Mouse (Mus musculus) embryonic facial prominence, embryonic 12.5 days (tissue): ENCODE measurements around the gene Ptger1. TPM values are rescaled to one million over a fixed set of nuclear protein-coding genes. Genes with fewer than 3 reads are reported as not detected.

Experiments
- ATAC-seq: fragments of 200-750 bp; cut with Nextera tagmentation; 2 replicates; pipeline ENCODE4 v1.8.0; 2017; ENCODE audit not compliant: insufficient number of reproducible peaks, insufficient read depth, low FRiP score, low TSS enrichment
- H3K27ac ChIP-seq: fragments of 300-500 bp; sonication (generic); 2 replicates; pipeline ENCODE4 v1.5.1; 2016; ENCODE audit warnings: mild to moderate bottlenecking
- H3K27me3 ChIP-seq: fragments of 300-500 bp; sonication (generic); 2 replicates; pipeline ENCODE4 v1.6.1; 2016; ENCODE audit warnings: mild to moderate bottlenecking, moderate library complexity
- H3K36me3 ChIP-seq: fragments of 300-500 bp; sonication (generic); 2 replicates; pipeline ENCODE4 v1.6.1; 2016; ENCODE audit warnings: mild to moderate bottlenecking
- H3K4me1 ChIP-seq: fragments of 300-500 bp; sonication (generic); 2 replicates; pipeline ENCODE4 v1.6.1; 2016
- H3K4me2 ChIP-seq: fragments of 300-500 bp; sonication (generic); replicated peaks from 2 replicates; pipeline ENCODE4 v1.6.1; 2016; ENCODE audit warnings: mild to moderate bottlenecking, moderate library complexity
- H3K4me3 ChIP-seq: fragments of 300-500 bp; sonication (generic); 2 replicates; pipeline ENCODE4 v1.5.1; 2016; ENCODE audit warnings: mild to moderate bottlenecking
- H3K9ac ChIP-seq: fragments of 300-500 bp; sonication (generic); 2 replicates; pipeline ENCODE4 v1.6.1; 2016; ENCODE audit warnings: mild to moderate bottlenecking, moderate library complexity
- H3K9me3 ChIP-seq: fragments of 300-500 bp; sonication (generic); 2 replicates; pipeline ENCODE4 v1.6.1; 2016; ENCODE audit warnings: mild to moderate bottlenecking, moderate library complexity
- WGBS: fragments of 180-500 bp; shearing (Covaris S2); methylation state at CpG from one replicate; pipeline ENCODE4 v1.1.7; 2016; 5-methylcytosine and 5-hydroxymethylcytosine counted together
- polyA plus RNA-seq: library from polyadenylated mRNA; unstranded; fragments of >200 nt; fragmentation: Nextera tagmentation; extraction: Ambion mirVana; gene quantifications from 2 replicates; pipeline ENCODE4 v1.2.1, GENCODE M21; 2016

Ptger1 gene
- polyA plus RNA-seq, result 0.87 and 1.1 TPM in 2 replicates

DNA sequence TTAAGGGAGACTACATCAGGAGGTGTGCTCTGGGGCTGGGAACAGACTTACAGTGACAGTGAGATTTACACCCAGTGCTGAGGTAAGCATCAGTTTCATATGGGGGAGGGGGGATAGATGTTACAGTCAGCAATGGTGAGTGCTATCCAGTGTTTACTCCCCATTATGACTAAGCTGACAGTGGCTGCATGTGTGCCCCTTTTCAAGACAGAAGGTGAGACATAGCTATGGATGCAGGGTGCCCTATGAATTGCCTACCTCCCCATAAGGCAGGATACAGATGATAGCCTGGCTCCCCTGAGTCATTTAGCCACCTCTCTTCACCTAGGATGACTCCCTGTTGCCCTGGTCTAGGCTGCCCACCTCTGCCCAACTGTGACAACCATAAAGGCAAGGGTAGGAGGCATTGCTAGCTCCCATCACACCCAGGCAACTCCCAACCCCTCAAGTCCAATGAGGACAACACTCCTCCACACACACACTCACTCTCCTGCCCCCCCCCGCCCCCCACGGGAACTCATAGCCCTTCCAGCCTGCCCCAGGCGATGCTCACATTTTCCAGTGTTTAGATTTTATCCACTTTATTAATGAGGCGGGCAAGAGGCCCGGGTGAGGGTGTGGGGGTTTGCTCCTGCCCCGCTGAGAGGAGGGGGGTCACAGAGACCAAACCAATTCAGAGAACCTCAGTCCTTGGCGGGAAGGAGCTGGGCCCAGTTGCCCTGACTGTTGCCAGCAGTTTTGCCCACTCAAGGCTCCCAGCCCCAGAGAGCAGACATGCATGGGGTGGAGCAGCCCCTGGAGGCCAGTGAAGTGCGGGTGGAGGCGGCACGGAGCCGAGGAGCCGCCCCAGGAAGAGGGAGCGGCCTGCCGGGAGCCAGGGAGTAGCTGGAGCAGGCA lies at the start of gene Ptger1:
TSS of gene Ptger1 (plus strand) at position 710 of the 897 bp plus-strand sequence.
- Histone ChIP-seq H3K27ac (peak within 1 kb of the TSS; percentile 83), H3K27me3 (peaks cover 11% of the 10 kb centered on the region), H3K9ac (peak within 1 kb of the TSS; percentile 28; the same call in 1 of the 2 replicates), H3K36me3 (peaks cover 29% of the 10 kb centered on the region), H3K9me3 (no peaks in the 10 kb centered on the region), H3K4me1 (peaks cover 55% of the 10 kb centered on the region), H3K4me3 (no peak within 1 kb of the TSS), H3K4me2 (peak within 1 kb of the TSS; percentile 11; the same call in 1 of the 2 replicates)
- 30% methylated on average over 14 of the region's 14 CpGs for WGBS
- ATAC-seq, result no peak

DNA sequence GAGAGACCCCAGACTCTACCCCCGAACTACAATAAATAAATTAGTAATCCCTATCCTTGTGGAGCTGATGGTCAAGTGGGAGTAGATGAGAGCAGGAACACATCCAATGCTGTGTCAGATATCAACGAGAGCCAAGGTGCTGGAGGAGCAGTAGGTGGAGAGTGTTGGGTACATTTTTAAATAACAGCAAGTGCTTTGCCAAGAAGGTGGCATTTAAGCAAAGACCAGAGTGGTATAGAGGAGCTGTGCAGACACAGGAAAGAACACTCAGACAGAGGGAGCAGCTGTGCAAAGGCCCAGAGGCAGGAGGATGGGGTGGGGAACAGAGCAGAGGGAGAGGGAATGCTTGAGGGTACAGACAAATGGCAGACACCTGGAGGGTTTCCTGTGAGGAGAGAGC lies 49.4 kb upstream of the Ptger1 start:
- no peak for ATAC-seq
- WGBS, result 91% methylated on average over 2 of the region's 2 CpGs
- H3K27ac ChIP-seq, result no peak overlapping the region
- H3K4me3 ChIP-seq, result no peak overlapping the region
- no peaks in the 10 kb centered on the region for H3K27me3 ChIP-seq
- H3K4me1 ChIP-seq, result no peaks in the 10 kb centered on the region
- no peak overlapping the region for H3K9ac ChIP-seq
- H3K36me3 ChIP-seq, result peaks cover 18% of the 10 kb centered on the region
- H3K4me2 ChIP-seq, result no peak overlapping the region
- no peaks in the 10 kb centered on the region for H3K9me3 ChIP-seq

DNA sequence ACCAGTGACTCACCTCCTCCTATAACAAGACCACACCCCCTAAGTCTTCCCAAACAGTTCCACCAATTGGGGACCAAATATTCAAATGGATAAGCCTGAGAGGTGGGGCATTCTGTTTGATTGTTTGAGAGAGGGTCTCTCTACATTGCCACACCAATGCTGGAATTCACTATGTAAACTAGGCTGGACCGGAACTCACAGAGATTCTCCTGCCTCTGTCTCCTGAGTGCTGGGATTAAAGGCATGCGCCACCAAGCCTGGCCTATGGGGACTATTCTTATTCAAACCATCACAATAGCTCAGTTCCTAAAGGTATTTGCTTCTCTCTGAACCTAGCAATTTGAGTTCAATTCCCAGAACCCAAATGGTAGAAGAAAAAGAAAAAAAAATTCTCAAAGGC lies 47.9 kb upstream of the Ptger1 start:
- no peaks in the 10 kb centered on the region for H3K4me1 ChIP-seq
- 93% methylated on average over 2 of the region's 2 CpGs for whole genome bisulfite sequencing
- no peak overlapping the region for H3K4me3 ChIP-seq
- H3K9ac ChIP-seq, result no peak overlapping the region
- H3K27ac ChIP-seq, result no peak overlapping the region
- H3K4me2 ChIP-seq, result no peak overlapping the region
- peaks cover 6% of the 10 kb centered on the region for H3K36me3 ChIP-seq
- H3K27me3 ChIP-seq, result no peaks in the 10 kb centered on the region
- no peak for ATAC-seq
- H3K9me3 ChIP-seq, result no peaks in the 10 kb centered on the region

DNA sequence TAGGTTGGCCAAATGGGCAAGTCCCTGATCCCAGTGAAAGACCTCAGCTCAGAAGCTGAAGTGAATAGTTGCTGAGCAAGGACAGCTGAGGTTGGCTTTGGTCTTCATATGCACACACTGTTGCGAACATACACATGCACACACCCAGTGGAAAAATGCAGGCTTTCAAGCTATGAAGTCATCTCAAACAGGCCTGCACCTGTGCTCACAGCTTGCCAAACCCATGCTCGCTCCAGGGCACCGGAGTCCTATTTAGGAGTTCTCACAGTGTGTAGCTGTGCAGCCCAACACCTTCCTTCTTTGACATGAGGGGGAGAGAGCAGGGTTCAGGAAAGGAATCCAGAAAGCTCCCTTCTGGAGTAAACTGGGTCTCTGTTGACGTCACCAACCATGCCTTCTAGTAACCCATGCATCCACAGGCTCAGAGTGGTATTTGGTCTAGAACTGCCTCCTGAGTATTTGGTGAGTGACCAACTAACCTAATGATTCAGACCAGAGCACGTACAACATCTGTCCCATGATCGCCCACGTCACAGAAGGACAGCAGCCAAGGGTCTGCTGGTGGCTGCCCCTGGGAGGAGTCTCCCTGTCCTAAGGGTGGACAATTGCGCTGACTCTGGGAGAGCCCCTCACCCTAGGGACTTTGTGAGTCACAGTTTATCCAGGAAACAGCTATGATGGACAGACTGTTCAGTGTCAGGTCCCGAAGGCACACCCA lies 46.8 kb upstream of the Ptger1 start:
- Histone ChIP-seq H3K27ac (no peak overlapping the region), H3K4me3 (no peak overlapping the region), H3K36me3 (no peaks in the 10 kb centered on the region), H3K9ac (no peak overlapping the region), H3K4me1 (no peaks in the 10 kb centered on the region), H3K27me3 (no peaks in the 10 kb centered on the region), H3K4me2 (no peak overlapping the region), H3K9me3 (no peaks in the 10 kb centered on the region)
- ATAC-seq, result no peak
- WGBS, result 85% methylated on average over 9 of the region's 9 CpGs

DNA sequence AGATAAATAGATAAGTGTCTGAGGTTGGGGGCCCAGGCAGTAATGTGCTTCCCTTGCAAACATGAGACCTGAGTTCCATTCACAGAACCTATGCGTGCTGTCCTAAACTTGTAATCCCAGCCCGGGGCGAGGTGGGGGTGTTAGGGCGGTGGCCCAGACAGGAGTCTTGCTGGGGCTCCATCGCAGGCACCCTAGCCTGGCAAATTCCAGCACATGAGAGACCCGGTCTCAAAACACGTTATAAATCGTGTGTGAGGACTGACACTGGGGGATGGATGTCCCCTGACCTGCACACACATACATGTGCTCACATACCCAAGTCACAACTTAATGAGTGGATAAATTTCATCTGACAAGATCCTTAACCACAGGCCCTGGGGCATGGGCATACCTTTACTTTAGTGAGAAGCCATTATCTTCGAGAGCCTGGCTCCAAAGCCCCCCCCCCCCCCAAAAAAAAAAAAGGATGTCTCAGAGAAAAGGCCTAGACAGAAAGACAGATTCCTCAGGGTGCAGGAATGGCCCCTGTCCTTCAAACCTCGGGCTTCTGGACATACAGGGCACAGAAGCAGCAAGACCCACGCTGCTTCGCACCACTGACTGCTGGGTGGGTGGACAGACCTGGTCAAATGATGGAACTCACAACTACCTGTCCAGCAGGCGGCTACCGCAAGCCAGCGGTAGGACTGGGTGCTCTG lies 44.6 kb upstream of the Ptger1 start:
- H3K4me1 ChIP-seq, result no peaks in the 10 kb centered on the region
- no peaks in the 10 kb centered on the region for H3K36me3 ChIP-seq
- no peak overlapping the region for H3K27ac ChIP-seq
- no peaks in the 10 kb centered on the region for H3K9me3 ChIP-seq
- no peaks in the 10 kb centered on the region for H3K27me3 ChIP-seq
- no peak; the same call in 1 of the 2 replicates for ATAC-seq
- H3K4me2 ChIP-seq, result peak overlapping the region; percentile 74
- peak overlapping the region; percentile 48; the same call in 1 of the 2 replicates for H3K9ac ChIP-seq
- H3K4me3 ChIP-seq, result peak overlapping the region; percentile 35
- WGBS, result 55% methylated on average over 15 of the region's 15 CpGs

DNA sequence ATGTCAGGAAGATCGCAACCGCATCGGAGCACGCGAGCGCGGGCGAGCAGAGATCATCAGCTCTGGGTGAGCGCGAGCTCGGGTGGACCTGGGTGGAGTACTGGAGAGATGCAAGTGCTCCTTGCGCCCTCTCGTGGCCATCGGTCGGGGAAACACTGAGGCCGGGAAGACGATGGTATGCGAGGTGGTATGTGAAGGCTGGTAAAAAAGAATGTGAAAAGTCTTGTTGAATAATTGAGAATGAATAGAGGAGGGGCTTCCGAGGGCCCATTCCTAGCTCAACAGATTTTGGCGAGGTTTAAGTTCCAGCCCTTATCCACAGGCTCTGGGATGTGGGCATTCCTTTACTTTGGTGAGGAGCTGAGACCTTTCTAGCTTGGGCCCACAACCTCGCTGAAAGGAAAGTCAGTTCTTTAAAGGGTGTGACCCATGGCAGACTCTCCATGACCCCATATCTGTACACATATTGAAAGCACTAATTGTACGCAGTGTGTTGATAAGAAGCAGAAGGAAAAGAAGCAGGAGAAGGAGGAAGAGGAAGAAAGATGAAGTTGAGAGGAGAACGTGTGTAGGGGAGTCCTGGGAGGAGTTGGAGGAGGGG lies 44.0 kb upstream of the Ptger1 start:
- 10% methylated on average over 23 of the region's 23 CpGs for WGBS
- peak overlapping the region; percentile 74 for H3K4me2 ChIP-seq
- peak; percentile 88 for ATAC-seq

DNA sequence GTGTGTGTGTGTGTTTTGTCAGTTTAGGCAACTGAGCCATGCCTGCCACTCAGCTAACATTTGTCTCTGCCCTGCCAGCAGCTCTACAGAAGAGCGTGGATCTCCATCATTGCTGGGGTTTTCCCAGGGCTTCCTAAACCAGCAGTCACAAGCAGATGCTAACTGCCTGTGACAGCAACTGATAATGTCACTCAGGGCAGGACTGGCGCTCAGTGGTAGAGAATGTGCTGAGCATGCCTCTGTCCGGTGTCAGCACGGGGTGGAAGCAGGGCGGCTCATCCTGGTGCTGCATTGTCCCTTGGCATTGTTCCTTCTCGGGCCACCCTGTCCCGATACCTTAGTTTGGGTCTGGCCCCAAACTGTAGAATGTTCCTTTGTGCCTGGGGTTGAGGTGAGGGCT lies 42.9 kb upstream of the Ptger1 start:
- Histone ChIP-seq H3K4me1 (no peaks in the 10 kb centered on the region), H3K9me3 (no peaks in the 10 kb centered on the region), H3K36me3 (no peaks in the 10 kb centered on the region), H3K4me2 (no peak overlapping the region), H3K4me3 (no peak overlapping the region), H3K27ac (no peak overlapping the region), H3K27me3 (no peaks in the 10 kb centered on the region), H3K9ac (no peak overlapping the region)
- ATAC-seq, result no peak
- 92% methylated on average over 7 of the region's 7 CpGs for WGBS

More for the DNA sequence above, 44.0 kb upstream of the Ptger1 start:
- H3K27ac ChIP-seq, result no peak overlapping the region
- H3K9ac ChIP-seq, result peak overlapping the region; percentile 48; the same call in 1 of the 2 replicates
- no peaks in the 10 kb centered on the region for H3K36me3 ChIP-seq
- no peaks in the 10 kb centered on the region for H3K27me3 ChIP-seq
- H3K9me3 ChIP-seq, result no peaks in the 10 kb centered on the region
- H3K4me3 ChIP-seq, result peak overlapping the region; percentile 35
- H3K4me1 ChIP-seq, result no peaks in the 10 kb centered on the region

DNA sequence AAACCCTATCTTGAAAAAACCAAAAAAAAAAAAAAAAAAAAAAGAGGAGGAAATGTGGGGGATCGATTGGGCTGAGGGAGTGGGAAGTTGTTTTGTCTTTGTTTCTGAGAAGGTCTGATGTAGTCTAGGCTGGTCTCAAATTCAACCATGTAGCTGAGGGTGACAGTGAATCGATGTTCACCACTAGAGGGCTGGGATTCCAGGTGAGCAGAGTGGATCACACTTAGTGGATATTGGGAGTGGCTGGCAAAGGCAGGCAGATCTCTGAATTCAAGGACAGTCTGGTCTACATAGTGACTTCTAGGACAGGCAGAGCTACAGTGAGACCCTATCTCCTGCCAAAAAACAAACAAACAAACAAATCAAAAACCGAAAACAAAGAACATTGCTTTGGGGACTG lies 41.7 kb upstream of the Ptger1 start:
- H3K27me3 ChIP-seq, result no peaks in the 10 kb centered on the region
- H3K4me1 ChIP-seq, result no peaks in the 10 kb centered on the region
- no peak overlapping the region for H3K27ac ChIP-seq
- no peaks in the 10 kb centered on the region for H3K36me3 ChIP-seq
- WGBS, result 44% methylated on average over 3 of the region's 3 CpGs
- H3K9me3 ChIP-seq, result no peaks in the 10 kb centered on the region
- no peak overlapping the region for H3K9ac ChIP-seq
- no peak for ATAC-seq
- no peak overlapping the region for H3K4me2 ChIP-seq
- no peak overlapping the region for H3K4me3 ChIP-seq

DNA sequence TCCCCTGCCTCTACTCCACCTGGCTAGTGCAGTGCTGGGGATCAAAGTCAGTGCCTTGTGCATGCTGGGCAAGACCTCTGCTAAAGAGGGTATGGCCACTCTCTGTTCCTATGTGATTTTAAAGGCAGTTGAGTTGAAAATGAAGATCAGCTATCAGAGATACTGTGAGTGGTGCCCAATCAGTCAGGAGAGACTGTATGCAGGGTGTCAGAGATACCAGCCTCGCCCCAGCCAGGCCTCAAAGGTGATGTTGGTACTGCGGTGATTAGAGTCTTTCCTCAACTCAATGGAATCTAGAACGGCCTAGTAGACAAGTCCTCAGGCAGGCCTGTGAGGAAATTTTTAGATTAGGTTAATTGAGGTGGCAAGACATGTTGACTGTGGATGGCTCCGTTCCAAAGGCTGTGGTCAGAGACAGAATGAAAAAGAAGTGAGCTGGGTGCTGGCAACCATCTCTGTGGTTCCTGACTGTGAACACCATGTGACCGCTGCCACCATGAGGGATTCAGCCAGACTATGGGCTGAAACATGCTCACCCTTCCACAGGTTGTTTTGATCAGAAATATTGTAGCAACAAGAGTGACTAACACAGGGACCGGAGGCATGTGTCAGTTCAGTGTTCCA lies 40.7 kb upstream of the Ptger1 start:
- Histone ChIP-seq H3K9ac (no peak overlapping the region), H3K4me2 (no peak overlapping the region), H3K27ac (no peak overlapping the region), H3K36me3 (no peaks in the 10 kb centered on the region), H3K4me1 (no peaks in the 10 kb centered on the region), H3K9me3 (no peaks in the 10 kb centered on the region), H3K27me3 (no peaks in the 10 kb centered on the region), H3K4me3 (no peak overlapping the region)
- ATAC-seq, result no peak
- WGBS, result 85% methylated on average over 6 of the region's 6 CpGs

DNA sequence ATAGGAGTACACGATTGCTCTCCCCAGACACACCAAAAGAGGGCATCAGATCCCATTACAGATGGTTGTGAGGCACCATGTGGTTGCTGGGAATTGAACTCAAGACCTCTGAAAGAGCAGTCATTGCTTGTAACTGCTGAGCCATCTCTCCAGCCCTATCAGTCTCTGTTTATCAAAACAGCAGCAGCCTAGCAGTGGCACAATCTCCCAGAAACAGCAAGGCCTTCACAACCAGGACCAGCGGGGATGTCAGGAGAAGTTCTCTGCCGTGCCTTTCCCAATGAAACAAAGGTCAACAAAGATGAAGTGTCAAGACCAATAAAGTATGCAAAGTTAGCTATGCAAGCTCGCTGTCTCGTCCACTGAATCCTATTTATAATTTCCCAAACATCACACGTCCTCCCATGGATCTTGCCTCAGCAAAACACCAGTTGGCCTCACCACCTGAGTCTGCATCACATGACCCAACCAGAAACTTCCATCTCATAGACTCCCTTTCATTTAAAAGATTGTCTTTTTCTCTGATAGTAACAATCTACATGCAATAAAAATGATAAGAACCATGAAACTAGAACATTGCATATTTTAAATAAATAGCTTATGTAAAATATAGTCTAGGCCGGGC lies 34.3 kb upstream of the Ptger1 start:
- no peak for ATAC-seq
- no peaks in the 10 kb centered on the region for H3K27me3 ChIP-seq
- H3K36me3 ChIP-seq, result no peaks in the 10 kb centered on the region
- H3K4me2 ChIP-seq, result no peak overlapping the region
- WGBS, result 81% methylated on average over 7 of the region's 7 CpGs
- H3K4me3 ChIP-seq, result no peak overlapping the region
- H3K4me1 ChIP-seq, result no peaks in the 10 kb centered on the region
- H3K9ac ChIP-seq, result no peak overlapping the region
- 0 out of 2 replicates have a peak, but pooled peaks cover 3% of the 10 kb centered on the region for H3K9me3 ChIP-seq
- H3K27ac ChIP-seq, result no peak overlapping the region
